Mouse (Mus musculus) neural tube, postnatal 0 days (tissue): Measurements from ENCODE around the gene Kif1b. TPM values are rescaled to one million over a fixed set of nuclear protein-coding genes. Genes with fewer than 3 reads are reported as not detected.

Source experiments
- polyA plus RNA-seq: library from polyadenylated mRNA; unstranded; fragments of >200 nt; fragmentation: Nextera tagmentation; extraction: Ambion mirVana; gene quantifications from 2 replicates; pipeline ENCODE4 v1.2.1, GENCODE M21; 2015

Gene Kif1b
- 195 and 208 TPM in 2 replicates for polyA plus RNA-seq

GRCm38 (mm10) chr4:149307596-149308490, at the start of gene Kif1b:
Gene Kif1b, minus strand, starts transcription at chr4:149307693.

DNA sequence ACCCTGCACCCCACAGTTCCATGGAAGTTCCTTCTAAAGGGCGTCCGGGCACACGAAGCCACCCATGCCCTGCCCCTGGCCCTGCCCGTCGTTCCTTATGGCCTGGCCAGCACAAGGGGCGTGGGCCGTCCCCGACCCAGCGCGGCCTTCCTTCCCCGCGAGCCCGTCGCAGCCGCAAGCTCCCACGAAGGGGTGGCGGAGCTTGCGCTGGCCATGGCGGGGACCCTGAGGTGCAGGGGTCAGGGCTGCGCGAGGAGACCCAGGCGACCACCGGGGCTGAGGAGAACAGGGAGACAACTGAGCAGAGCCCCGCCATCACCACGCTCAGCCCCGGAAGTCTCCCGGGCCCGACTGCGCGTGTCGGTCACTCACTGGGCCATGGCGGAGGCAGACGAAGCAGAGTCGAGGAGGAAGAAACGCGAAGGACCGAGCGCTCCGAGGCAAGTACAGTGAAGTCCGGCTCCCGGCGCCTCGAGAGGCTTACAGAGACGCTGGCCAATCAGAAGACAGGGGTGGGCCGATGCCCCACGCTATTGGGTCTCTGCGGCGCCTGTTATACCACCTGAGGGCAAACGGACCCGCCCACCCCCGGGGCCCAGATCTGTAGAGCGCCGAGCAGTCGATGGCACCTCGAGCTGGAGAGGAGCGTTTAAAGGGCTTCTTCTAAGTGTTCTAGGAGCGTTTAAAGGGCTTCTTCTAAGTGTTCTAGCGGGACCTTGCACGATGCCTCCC, 141.1 kb downstream of the Kif1b start, which contains the start of gene Pgd:
Pgd (minus strand) TSS at position 557 of the 732 bp plus-strand sequence.

DNA sequence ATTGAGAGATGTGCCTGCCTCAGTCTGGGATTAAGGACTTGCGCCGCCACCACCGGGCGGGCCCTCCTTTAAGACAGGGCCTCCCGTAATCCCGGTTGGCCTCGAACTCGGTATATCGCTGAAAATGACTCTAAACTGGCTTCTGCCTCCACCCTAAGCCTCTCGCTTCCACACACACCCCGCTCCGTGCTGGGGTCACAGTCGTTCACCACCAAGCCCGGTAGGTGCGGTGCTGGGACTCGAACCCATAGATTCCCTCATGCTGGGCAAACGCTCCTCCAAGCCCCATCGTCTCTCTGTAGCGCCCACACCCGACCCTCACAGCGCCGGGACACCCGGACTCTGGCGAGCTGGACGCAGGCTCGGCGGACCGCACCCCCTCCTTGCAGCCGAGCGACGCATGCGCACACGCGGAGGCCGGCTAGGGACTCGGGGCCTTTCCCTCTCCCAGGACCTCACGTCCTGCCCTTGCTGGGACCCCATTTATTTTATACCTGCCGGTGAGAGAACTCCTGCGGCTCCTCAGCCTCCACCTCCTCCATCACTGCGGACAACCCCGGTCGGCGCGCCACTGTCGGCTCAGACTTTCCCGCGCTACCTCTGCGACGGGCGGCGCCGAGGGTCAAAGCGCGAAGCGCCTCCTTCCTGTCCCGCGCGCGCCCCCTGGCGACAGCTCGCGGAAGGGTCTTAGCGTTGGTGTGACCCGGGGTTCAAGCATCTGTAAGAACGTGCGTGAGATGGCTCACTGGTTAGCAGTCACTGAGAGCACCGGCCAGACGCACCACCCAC, 170.3 kb downstream of the Kif1b start, which contains the start of gene Cenps:
Cenps (minus strand) TSS at position 648 of the 789 bp plus-strand sequence.

GRCm38 (mm10) chr4:149126663-149127062, 180.8 kb downstream of the Kif1b start, which contains the start of gene Cort:
Gene Cort, minus strand, starts transcription at chr4:149126763.

Other genes with a start within 250 kb of the Kif1b start
- gene Pex14, start 207.8 kb downstream of the Kif1b start, polyA plus RNA-seq = 55.4 and 61.6 TPM in 2 replicates
- gene Dffa, start 203.5 kb downstream of the Kif1b start, polyA plus RNA-seq = 28.6 and 29.1 TPM in 2 replicates
- 0.73 and 0.88 TPM in 2 replicates for gene Cort, start 180.9 kb downstream of the Kif1b start, polyA plus RNA-seq
- 13.1 and 13.6 TPM in 2 replicates for gene Cenps, start 170.1 kb downstream of the Kif1b start, polyA plus RNA-seq
- gene Pgd, start 140.9 kb downstream of the Kif1b start, polyA plus RNA-seq = 93.4 and 95.2 TPM in 2 replicates
- gene Ube4b, start 119.1 kb upstream of the Kif1b start, polyA plus RNA-seq = 41.2 and 43.1 TPM in 2 replicates
- 0.36 TPM in 1 of 2 replicates, not detected in the other for gene Rbp7, start 147.3 kb upstream of the Kif1b start, polyA plus RNA-seq
- not detected in 2 replicates for gene Tmem274, start 169.7 kb upstream of the Kif1b start, polyA plus RNA-seq
- gene Nmnat1, start 177.5 kb upstream of the Kif1b start, polyA plus RNA-seq = 6.0 and 6.3 TPM in 2 replicates
- 27.7 and 33.7 TPM in 2 replicates for gene Lzic, start 177.5 kb upstream of the Kif1b start, polyA plus RNA-seq
- 116 and 124 TPM in 2 replicates for gene Ctnnbip1, start 210.5 kb upstream of the Kif1b start, polyA plus RNA-seq